Mouse (Mus musculus): ENCODE measurements at regions not wholly inside any gene's neighbourhood (a gene's known extent, or its start where the extent isn't known, plus 50 kb on each side); places are given as distances from the start of the nearest gene placed in this dataset.
A peak's percentile ranks its signal among the peaks of the same experiment; 100 is the strongest.

DNA sequence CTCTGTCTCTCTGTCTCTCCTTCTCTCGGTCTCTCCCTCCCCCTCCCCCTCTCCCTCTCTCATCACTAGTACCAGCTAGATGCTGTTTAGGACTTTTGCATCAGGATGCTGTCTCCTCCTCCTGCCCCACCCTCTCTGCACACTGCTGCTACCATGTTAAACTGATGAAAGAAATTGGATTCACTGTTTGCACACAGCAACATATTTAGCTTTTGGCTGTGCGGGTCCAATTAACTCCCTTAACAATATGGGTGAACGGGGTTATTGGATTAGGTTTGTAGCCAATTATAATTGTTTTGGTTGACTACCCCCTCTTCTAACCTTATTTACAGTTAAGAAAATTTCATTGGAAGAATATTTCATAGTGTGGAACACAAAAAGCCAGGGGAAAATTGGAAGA is 424.0 kb upstream of the Sorcs1 start:
- no peak for DNase-seq

DNA sequence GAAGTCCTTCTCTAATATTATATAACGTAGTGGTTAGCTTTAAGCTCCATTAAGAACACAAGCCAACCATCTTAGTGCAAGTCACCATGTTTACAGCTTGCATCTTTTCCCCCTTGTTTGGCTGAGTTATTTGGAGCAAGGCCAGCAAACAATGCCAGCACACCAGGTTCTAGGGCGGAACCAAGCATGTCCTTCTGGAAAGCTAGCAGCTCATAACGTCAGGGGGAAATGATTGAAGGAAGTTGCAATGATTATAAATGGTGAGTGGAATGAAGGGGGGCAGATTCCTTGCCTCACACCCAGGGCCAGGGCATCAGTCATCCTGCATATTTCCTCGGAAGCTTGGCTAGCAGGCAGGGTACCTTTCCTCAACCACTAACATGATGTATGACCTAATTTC is 396.3 kb upstream of the Sorcs1 start:
- no peak for DNase-seq

DNA sequence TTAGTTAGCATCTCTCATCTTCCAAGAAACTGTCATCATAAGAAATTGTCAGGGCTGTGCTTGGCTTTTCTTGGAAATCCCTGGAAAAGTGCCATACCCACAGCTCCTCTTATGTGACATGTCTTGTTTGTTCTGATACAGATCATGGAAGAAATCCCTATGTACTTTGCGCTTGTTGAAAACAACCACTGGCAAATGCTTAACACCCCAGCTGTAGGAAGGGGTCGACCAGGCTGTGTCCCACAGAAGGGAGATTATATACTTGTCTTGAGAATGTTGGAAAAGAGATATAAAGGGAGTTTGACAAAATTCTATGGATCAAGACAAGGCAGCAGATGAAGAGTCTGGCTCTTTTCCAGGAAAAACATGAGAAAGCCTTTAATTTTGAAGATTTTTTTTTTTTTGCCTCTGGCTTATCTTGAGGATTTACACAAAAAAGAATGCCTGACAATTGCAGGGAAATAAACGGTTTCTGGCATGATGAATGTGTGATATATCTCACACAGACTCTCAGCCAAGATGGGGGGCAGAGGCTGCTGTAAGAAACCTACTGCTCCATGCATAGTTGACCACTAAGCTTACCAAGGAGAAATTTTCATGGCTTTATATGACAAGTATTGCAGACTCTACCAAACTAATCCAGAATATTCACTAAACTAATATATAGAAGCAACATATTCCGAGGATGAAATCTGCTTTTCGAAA is 381.7 kb upstream of the Sorcs1 start:
- DNase-seq, result peak; percentile 4 to 5

DNA sequence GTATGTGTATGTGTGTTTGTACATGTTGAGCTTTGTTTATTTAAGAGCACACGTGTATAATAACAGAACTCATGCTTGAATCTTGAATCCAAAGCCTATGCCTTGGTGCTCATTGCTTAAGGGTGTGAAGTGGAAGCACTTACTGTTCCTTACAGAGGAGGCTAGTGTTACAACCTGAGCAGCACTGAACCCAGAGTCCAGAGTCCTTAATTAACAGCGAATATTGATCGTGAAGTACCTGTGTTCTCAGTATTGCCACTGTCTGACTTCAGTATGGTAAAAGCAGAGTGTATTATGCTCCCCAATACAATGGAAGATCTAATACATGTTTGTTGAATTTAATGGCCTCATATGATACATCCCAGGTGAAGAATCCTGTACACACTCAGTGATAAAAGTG is 365.1 kb upstream of the Sorcs1 start:
- no peak for DNase-seq

DNA sequence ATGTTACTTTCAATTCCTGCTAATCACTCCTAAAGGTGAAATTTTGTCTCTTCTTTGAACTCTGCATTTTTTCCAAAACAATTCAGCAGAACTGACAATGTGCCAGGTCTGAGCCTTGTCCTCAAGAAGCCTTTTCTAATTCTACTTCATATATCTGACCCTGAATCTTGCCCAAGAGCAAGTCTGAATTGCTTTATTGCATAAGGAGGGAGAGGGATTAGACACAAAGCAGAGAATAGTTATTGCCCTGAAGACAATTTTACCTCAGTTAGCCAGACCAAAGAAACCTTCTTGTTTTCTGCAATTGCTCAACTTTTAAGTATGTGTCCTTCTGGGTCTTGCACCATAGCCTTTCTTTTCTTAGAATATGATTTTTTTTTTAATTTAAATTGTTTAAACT is 316.0 kb upstream of the Sorcs1 start:
- no peak for DNase-seq

DNA sequence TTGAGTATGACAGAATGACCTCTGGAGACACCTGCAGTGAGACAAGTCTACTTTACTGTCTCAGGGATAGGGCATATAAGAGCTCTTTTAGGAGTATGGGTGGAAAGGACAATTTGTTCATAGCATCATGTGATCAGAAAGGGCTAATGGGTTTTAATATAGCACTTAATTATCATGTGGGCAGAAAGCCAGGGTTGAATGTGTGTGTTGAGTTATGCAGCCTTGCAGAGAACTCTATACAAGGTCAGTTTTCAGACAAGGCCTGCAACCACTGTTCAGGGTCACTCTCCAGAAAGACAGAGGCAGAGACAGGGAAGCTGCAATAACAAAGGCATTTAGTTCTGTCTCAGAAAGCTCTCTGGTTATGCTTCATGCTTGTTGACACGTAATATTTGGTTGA is 292.6 kb upstream of the Sorcs1 start:
- DNase-seq, result no peak

DNA sequence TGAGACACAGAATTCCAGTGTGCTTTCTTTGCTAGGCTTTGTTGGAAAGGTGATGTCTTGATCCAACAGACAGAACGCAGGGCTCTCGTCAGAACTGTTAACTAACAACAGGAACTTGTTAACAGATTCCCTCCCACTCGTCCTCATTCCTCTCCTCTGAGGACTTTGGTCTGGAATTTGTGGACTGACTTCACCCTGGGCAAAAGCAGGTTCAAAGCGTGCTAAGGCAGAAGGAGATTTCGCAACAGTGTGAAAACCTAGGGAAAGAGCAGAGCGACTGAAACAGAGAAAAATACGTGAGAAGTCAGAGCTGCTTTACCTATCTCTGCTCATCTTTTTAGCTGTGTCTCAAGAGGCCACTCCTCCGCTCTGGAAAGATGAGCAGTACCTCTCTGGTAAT is 283.5 kb upstream of the Sorcs1 start:
- peak in 1 of 2 experiments; percentile 2 for DNase-seq

DNA sequence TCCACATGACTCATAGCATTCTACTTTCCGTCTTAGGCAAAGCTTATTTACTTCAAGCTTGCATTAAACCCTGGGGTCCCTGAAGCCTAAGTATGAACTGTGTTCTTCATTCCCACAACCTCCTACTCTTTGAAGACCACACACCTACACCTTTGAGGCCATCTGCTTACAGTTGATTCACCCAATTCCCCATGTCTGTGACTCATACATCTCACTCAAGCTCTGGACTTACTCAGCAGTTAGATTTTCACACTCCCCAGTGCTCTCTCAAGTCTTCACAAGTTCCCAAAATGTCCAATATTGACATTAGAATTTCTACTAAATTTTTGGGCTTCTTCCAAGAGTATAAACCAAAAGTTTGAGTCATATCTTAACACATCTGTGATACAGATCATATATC is 266.6 kb upstream of the Sorcs1 start:
- DNase-seq, result no peak

DNA sequence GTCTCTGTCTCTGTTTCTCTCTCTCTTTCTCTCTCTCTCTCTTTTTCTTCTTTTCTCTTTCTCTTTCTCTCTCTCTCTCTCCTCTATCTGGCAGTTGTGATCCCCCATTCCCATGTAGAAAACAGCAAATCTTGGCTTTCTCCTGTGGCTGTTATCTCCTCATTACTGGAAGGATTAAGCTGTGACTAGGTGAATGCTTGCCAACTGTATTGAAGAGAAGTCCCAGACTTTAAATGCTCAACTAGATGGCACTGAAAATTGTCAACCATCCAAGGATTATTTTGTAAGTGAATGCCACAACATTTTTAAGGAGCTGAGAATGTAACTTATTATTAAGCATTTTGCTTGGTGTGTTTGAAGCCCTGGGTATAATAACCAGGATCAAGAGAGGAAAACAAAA is 233.2 kb upstream of the Sorcs1 start:
- no peak for DNase-seq

DNA sequence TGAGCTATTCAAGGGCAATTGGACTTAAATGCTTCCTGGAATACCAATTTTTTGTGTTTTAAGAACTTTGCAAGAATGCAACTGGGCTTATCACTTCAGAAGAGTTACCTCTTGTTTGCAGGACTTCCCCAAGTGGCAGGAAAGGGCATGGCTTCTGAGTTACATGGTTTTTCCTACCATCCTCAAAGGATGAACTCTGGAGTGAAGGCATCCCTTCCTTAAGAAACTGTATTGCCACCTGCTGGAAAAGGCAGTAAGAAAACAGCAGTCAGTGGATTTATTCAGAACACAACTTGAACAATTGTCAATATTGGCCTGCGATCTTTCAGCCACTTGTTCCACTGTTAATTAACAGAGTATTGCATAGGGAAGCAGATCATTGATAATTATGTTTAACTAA is 232.2 kb upstream of the Sorcs1 start:
- DNase-seq, result no peak

DNA sequence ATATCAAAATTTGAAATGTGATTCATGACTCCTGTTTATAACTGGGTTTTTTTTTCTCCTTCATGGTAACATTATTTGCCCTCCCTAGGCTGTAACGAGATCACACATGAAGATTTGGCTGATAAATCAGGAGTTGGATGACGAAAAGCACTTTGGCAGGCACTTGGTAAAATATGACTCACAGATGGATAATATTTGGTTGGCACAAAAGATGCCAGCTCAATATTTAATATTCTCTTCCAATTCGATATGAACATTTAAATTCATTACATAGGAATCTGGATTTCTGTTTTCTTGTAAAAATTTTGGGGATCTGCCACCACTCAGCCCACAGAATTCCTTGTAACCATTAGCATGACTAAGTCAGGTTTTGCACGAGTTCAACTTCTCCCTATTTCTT is 230.3 kb upstream of the Sorcs1 start:
- DNase-seq, result no peak

DNA sequence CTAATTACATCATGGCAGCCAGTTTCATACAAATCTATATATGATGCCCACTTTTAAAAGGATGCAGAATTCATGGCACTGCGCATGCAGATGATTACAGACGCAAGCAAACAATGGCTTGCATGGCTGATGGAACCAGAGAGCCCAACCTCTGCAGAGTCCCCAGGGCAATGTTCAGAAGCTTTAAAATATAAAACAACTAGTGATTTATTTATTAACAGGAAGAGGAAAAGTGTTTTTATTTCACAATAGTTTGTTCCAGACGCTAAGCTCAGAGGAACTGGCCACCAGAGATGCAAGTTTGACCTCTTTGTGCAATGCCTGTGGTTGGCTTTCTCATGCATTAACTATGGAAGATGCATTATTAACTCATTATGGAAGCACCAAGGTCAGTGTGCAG is 215.3 kb upstream of the Sorcs1 start:
- no peak for DNase-seq

DNA sequence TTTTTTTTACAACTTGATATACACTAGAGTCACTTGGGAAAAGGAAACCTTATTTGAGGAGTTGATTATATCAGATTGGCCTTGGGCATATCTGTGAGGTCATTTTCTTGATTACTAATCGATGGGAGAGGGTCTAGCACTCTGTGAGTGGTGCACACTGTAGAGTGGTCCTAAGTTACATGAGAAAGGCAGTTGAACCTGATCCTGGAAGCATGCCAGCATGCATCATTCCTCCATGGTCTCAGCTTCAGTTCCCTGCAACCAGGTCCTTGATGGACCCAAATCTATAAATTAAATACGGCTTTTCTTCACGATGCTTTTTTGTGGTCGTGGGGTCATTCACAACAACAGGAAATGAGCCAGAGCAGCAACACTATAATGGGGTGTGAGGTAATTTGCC is 194.2 kb upstream of the Sorcs1 start:
- peak in 1 of 2 experiments; percentile 2 for DNase-seq

DNA sequence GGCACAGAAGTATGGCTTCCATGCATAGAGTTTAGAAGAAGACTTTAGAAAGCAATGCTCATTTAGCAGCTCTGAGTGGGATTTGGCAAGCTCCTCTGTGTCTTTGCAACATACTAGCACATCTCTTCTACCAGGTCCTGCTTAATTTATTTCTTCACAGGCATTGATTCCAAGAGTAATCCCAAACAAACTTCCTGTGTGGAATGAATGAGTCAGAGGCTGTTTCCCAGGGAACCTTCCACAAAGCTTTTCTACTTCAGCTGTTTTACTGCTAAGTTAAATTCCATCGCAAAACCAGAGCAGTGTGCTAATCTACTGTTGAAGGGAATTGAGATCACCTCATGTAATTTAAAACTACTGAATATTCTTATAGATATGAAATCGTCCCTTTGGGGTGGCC is 193.7 kb upstream of the Sorcs1 start:
- DNase-seq, result no peak

DNA sequence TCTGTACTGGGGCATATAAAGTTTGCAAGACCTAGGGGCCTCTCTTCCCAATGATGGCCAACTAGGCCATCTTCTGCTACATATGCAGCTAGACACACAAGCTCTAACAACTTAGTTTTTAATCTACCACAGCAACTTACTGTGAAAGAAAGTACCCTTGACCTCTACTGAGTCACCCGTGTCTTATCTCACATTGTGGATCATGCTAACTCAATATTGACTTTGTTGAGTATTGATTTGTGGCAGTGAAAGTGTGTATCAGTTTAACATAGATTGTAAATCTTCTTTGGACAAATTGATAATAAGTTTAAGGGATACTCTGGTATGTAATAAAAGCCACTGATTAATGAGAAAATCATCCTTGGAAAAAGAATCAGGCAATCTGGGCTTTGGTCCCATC is 176.4 kb upstream of the Sorcs1 start:
- DNase-seq, result no peak

DNA sequence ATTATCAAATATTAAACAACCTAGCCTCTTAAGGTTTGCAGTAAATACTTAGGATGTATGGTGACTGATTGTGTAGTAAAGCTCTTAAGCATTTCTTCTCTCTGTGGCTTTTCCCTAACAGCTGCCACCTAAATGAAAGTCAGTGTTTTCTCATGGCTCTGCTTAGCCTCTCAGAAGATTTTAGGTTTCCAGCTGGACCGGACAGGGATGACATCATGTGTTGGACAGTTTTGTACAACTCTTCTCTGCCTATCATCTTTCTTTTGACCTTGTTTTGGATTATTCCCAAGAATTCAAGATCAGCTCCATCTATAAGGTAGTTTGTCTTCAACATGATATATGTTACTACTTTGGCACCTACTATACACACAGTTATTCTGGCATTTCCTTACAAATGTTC is 162.1 kb upstream of the Sorcs1 start:
- no peak for DNase-seq
